Mouse (Mus musculus): ENCODE measurements at regions not wholly inside any gene's neighbourhood (a gene's known extent, or its start where the extent isn't known, plus 50 kb on each side); places are given as distances from the start of the nearest gene placed in this dataset.

- ATAC-seq (ENCODE audit: insufficient number of reproducible peaks, low FRiP score, low TSS enrichment, low read depth) (no peak), DNase-seq (ENCODE audit: low spot score) (no peak)
- WGBS: 74% methylated on average over 12 of the region's 12 CpGs
- Histone ChIP-seq H3K9me3 (ENCODE audit: control insufficient read depth, low read length) (no peaks in the 10 kb centered on the region), H3K27me3 (ENCODE audit: control insufficient read depth, insufficient read depth, low read length) (peaks cover 12% of the 10 kb centered on the region), H3K4me2 (ENCODE audit: low read depth, severe bottlenecking) (no peak overlapping the region), H3K9ac (ENCODE audit: low read length) (no peak overlapping the region), H3K36me3 (ENCODE audit: control insufficient read depth, insufficient read depth, low read length) (no peaks in the 10 kb centered on the region), H3K4me3 (ENCODE audit: low read depth, low read length) (no peak overlapping the region), H3K27ac (replicated peaks; ENCODE audit: low read depth, low read length) (no peak overlapping the region), H3K4me1 (ENCODE audit: control insufficient read depth, insufficient read depth, low read length) (no peaks in the 10 kb centered on the region)
These were observed 67.2 kb upstream of the Ppp2r5c start for GRCm38 (mm10) chr12:110379721-110380120.

- WGBS: 53% methylated on average over 25 of the region's 25 CpGs
- DNase-seq (ENCODE audit: low spot score): peak; percentile 41
- Histone ChIP-seq H3K4me1 (ENCODE audit: control insufficient read depth, insufficient read depth, low read length) (no peaks in the 10 kb centered on the region), H3K9ac (ENCODE audit: low read length) (no peak overlapping the region), H3K9me3 (ENCODE audit: control insufficient read depth, low read length) (no peaks in the 10 kb centered on the region), H3K27me3 (ENCODE audit: control insufficient read depth, insufficient read depth, low read length) (peaks cover 4% of the 10 kb centered on the region; the same call in 1 of the 2 replicates), H3K4me3 (ENCODE audit: low read depth, low read length) (no peak overlapping the region), H3K27ac (replicated peaks; ENCODE audit: low read depth, low read length) (no peak overlapping the region), H3K4me2 (ENCODE audit: low read depth, severe bottlenecking) (no peak overlapping the region), H3K36me3 (ENCODE audit: control insufficient read depth, insufficient read depth, low read length) (no peaks in the 10 kb centered on the region)
- no peak for ATAC-seq (ENCODE audit: insufficient number of reproducible peaks, low FRiP score, low TSS enrichment, low read depth)
These were observed 65.8 kb upstream of the Ppp2r5c start for GRCm38 (mm10) chr12:110380831-110381750.

GRCm38 (mm10) chr12:110385031-110385430 lies 61.9 kb upstream of the Ppp2r5c start:
- no peak for ATAC-seq (ENCODE audit: insufficient number of reproducible peaks, low FRiP score, low TSS enrichment, low read depth)
- no peak overlapping the region for H3K4me3 ChIP-seq (ENCODE audit: low read depth, low read length)
- H3K27me3 ChIP-seq (ENCODE audit: control insufficient read depth, insufficient read depth, low read length): no peaks in the 10 kb centered on the region
- no peak overlapping the region for H3K9ac ChIP-seq (ENCODE audit: low read length)
- no peaks in the 10 kb centered on the region for H3K4me1 ChIP-seq (ENCODE audit: control insufficient read depth, insufficient read depth, low read length)
- WGBS: 73% methylated on average over 20 of the region's 20 CpGs
- H3K9me3 ChIP-seq (ENCODE audit: control insufficient read depth, low read length): no peaks in the 10 kb centered on the region
- H3K27ac ChIP-seq (replicated peaks; ENCODE audit: low read depth, low read length): no peak overlapping the region
- H3K36me3 ChIP-seq (ENCODE audit: control insufficient read depth, insufficient read depth, low read length): no peaks in the 10 kb centered on the region
- H3K4me2 ChIP-seq (ENCODE audit: low read depth, severe bottlenecking): no peak overlapping the region
- DNase-seq (ENCODE audit: low spot score): no peak

GRCm38 (mm10) chr12:110385801-110386599 lies 60.9 kb upstream of the Ppp2r5c start:
- WGBS: 85% methylated on average over 20 of the region's 20 CpGs
- Histone ChIP-seq H3K27ac (replicated peaks; ENCODE audit: low read depth, low read length) (no peak overlapping the region), H3K9me3 (ENCODE audit: control insufficient read depth, low read length) (no peaks in the 10 kb centered on the region), H3K9ac (ENCODE audit: low read length) (no peak overlapping the region), H3K36me3 (ENCODE audit: control insufficient read depth, insufficient read depth, low read length) (no peaks in the 10 kb centered on the region), H3K4me1 (ENCODE audit: control insufficient read depth, insufficient read depth, low read length) (no peaks in the 10 kb centered on the region), H3K4me2 (ENCODE audit: low read depth, severe bottlenecking) (no peak overlapping the region), H3K27me3 (ENCODE audit: control insufficient read depth, insufficient read depth, low read length) (no peaks in the 10 kb centered on the region), H3K4me3 (ENCODE audit: low read depth, low read length) (no peak overlapping the region)
- DNase-seq (ENCODE audit: low spot score) (no peak), ATAC-seq (ENCODE audit: insufficient number of reproducible peaks, low FRiP score, low TSS enrichment, low read depth) (no peak)

GRCm38 (mm10) chr12:110387056-110387455 lies 59.9 kb upstream of the Ppp2r5c start:
- 77% methylated on average over 11 of the region's 11 CpGs for whole genome bisulfite sequencing
- Histone ChIP-seq H3K9me3 (ENCODE audit: control insufficient read depth, low read length) (no peaks in the 10 kb centered on the region), H3K27me3 (ENCODE audit: control insufficient read depth, insufficient read depth, low read length) (no peaks in the 10 kb centered on the region), H3K4me1 (ENCODE audit: control insufficient read depth, insufficient read depth, low read length) (no peaks in the 10 kb centered on the region), H3K27ac (replicated peaks; ENCODE audit: low read depth, low read length) (no peak overlapping the region), H3K4me2 (ENCODE audit: low read depth, severe bottlenecking) (no peak overlapping the region), H3K9ac (ENCODE audit: low read length) (no peak overlapping the region), H3K4me3 (ENCODE audit: low read depth, low read length) (no peak overlapping the region), H3K36me3 (ENCODE audit: control insufficient read depth, insufficient read depth, low read length) (no peaks in the 10 kb centered on the region)
- ATAC-seq (ENCODE audit: insufficient number of reproducible peaks, low FRiP score, low TSS enrichment, low read depth) (no peak), DNase-seq (ENCODE audit: low spot score) (no peak)

- no peak for DNase-seq (ENCODE audit: low spot score)
- no peak overlapping the region for H3K4me3 ChIP-seq (ENCODE audit: low read depth, low read length)
- H3K27ac ChIP-seq (replicated peaks; ENCODE audit: low read depth, low read length): no peak overlapping the region
- no peaks in the 10 kb centered on the region for H3K4me1 ChIP-seq (ENCODE audit: control insufficient read depth, insufficient read depth, low read length)
- no peaks in the 10 kb centered on the region for H3K36me3 ChIP-seq (ENCODE audit: control insufficient read depth, insufficient read depth, low read length)
- no peaks in the 10 kb centered on the region for H3K27me3 ChIP-seq (ENCODE audit: control insufficient read depth, insufficient read depth, low read length)
- H3K4me2 ChIP-seq (ENCODE audit: low read depth, severe bottlenecking): no peak overlapping the region
- no peak overlapping the region for H3K9ac ChIP-seq (ENCODE audit: low read length)
- 83% methylated on average over 4 of the region's 4 CpGs for WGBS
- no peaks in the 10 kb centered on the region for H3K9me3 ChIP-seq (ENCODE audit: control insufficient read depth, low read length)
- ATAC-seq (ENCODE audit: insufficient number of reproducible peaks, low FRiP score, low TSS enrichment, low read depth): no peak
These were observed 59.4 kb upstream of the Ppp2r5c start for GRCm38 (mm10) chr12:110387567-110387966.

- Histone ChIP-seq H3K4me1 (ENCODE audit: control insufficient read depth, insufficient read depth, low read length) (no peaks in the 10 kb centered on the region), H3K27ac (replicated peaks; ENCODE audit: low read depth, low read length) (no peak overlapping the region), H3K36me3 (ENCODE audit: control insufficient read depth, insufficient read depth, low read length) (no peaks in the 10 kb centered on the region), H3K9ac (ENCODE audit: low read length) (no peak overlapping the region), H3K9me3 (ENCODE audit: control insufficient read depth, low read length) (no peaks in the 10 kb centered on the region), H3K4me2 (ENCODE audit: low read depth, severe bottlenecking) (no peak overlapping the region), H3K27me3 (ENCODE audit: control insufficient read depth, insufficient read depth, low read length) (no peaks in the 10 kb centered on the region), H3K4me3 (ENCODE audit: low read depth, low read length) (no peak overlapping the region)
- 78% methylated on average over 12 of the region's 12 CpGs for WGBS
- ATAC-seq (ENCODE audit: insufficient number of reproducible peaks, low FRiP score, low TSS enrichment, low read depth) (no peak), DNase-seq (ENCODE audit: low spot score) (no peak)
These were observed 57.5 kb upstream of the Ppp2r5c start for GRCm38 (mm10) chr12:110389439-110389838.

- Histone ChIP-seq H3K4me1 (ENCODE audit: control insufficient read depth, insufficient read depth, low read length) (no peaks in the 10 kb centered on the region), H3K9ac (ENCODE audit: low read length) (no peak overlapping the region)
- WGBS: 73% methylated on average over 8 of the region's 8 CpGs
These were observed 55.5 kb upstream of the Ppp2r5c start for GRCm38 (mm10) chr12:110391464-110391863.

More at GRCm38 (mm10) chr12:110391464-110391863, 55.5 kb upstream of the Ppp2r5c start:
- H3K36me3 ChIP-seq (ENCODE audit: control insufficient read depth, insufficient read depth, low read length): no peaks in the 10 kb centered on the region
- no peak overlapping the region for H3K4me3 ChIP-seq (ENCODE audit: low read depth, low read length)
- no peak for ATAC-seq (ENCODE audit: insufficient number of reproducible peaks, low FRiP score, low TSS enrichment, low read depth)
- no peak overlapping the region for H3K4me2 ChIP-seq (ENCODE audit: low read depth, severe bottlenecking)
- DNase-seq (ENCODE audit: low spot score): no peak
- H3K27me3 ChIP-seq (ENCODE audit: control insufficient read depth, insufficient read depth, low read length): no peaks in the 10 kb centered on the region
- H3K27ac ChIP-seq (replicated peaks; ENCODE audit: low read depth, low read length): no peak overlapping the region
- H3K9me3 ChIP-seq (ENCODE audit: control insufficient read depth, low read length): no peaks in the 10 kb centered on the region

Measured in limb, embryonic 11.5 days (tissue).